Mouse (Mus musculus): Measurements from ENCODE around the gene Fblim1.

The Fblim1 gene

GRCm38 (mm10) chr4:141605861-141606260, at the start of gene Fblim1:
Fblim1 (minus strand) TSS chr4:141606096.
- DNase-seq (ENCODE audit: low spot score in 2 of 2): no peak

DNA sequence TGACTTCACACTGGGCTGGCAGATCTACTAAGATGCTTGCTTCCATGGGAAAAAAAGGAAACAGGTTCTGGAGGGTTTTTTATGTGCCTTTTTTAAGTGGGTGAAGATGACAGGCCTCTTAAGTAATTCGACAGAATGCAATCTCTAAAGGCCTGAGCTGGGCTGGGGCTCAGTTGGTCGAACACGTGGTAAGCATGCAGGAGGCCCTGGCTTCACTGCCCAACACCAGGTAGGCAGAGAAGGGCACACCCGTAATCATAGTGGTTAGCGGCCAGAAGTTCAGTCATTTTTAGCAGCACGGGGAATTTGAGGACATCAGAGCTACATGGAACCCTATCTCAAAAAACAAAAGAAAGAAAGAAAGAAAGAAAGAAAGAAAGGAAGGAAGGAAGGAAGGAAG, 48.6 kb upstream of the Fblim1 start:
- DNase-seq (ENCODE audit: low spot score in 2 of 2): no peak

- DNase-seq (ENCODE audit: low spot score in 2 of 2): no peak
These were observed 47.9 kb upstream of the Fblim1 start for GRCm38 (mm10) chr4:141653813-141654212.

DNA sequence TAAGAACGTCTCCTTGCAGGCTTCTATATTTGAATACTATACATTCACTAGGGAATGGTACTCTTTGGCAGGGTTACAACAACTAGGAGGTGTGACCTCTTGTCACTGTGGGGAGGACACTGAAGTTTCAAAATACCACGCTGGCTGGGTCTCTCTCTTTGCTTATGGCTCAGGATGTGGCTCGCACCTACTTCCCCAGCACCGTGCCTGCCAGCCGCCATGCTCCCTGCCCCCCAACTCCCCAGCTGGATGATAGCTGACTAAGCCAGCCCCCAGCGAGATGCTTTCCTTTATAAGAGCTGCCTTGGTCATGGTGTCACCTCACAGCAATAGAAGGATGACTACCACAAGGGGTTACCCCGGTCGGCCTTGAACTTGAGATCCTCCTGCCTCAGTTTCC, 47.1 kb upstream of the Fblim1 start:
- DNase-seq (ENCODE audit: low spot score in 2 of 2): no peak

- no peak for DNase-seq (ENCODE audit: low spot score in 2 of 2)
These were observed 46.0 kb upstream of the Fblim1 start for GRCm38 (mm10) chr4:141651944-141652343.

- no peak for DNase-seq (ENCODE audit: low spot score in 2 of 2)
These were observed 45.4 kb upstream of the Fblim1 start for GRCm38 (mm10) chr4:141651286-141651685.

- no peak for DNase-seq (ENCODE audit: low spot score in 2 of 2)
These were observed 43.3 kb upstream of the Fblim1 start for GRCm38 (mm10) chr4:141649244-141649643.

GRCm38 (mm10) chr4:141648262-141648661, 42.4 kb upstream of the Fblim1 start:
- DNase-seq (ENCODE audit: low spot score in 2 of 2): no peak

- DNase-seq (ENCODE audit: low spot score in 2 of 2): no peak
These were observed 41.3 kb upstream of the Fblim1 start for GRCm38 (mm10) chr4:141647187-141647586.

DNA sequence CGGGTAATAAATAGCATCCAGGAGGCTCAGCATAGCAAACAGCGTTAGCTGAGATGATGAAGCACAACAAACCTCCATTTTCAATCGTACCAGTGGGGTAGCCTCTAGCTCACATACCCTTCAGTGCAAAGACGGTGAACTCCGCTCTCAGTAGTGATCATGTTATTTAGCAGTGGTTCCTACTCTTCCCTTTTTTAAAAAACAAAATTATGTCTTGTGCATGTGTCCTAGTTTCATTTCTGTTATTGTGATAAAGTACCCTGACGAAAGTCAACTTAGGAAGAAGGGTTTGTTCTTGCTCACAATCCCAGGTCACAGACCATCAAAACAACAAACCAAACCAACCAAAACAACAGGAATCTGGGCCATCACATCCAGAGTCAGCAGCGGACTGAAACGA, 40.1 kb upstream of the Fblim1 start:
- no peak for DNase-seq (ENCODE audit: low spot score in 2 of 2)

GRCm38 (mm10) chr4:141643118-141643855, 37.4 kb upstream of the Fblim1 start:
- DNase-seq (ENCODE audit: low spot score in 2 of 2): no peak

DNA sequence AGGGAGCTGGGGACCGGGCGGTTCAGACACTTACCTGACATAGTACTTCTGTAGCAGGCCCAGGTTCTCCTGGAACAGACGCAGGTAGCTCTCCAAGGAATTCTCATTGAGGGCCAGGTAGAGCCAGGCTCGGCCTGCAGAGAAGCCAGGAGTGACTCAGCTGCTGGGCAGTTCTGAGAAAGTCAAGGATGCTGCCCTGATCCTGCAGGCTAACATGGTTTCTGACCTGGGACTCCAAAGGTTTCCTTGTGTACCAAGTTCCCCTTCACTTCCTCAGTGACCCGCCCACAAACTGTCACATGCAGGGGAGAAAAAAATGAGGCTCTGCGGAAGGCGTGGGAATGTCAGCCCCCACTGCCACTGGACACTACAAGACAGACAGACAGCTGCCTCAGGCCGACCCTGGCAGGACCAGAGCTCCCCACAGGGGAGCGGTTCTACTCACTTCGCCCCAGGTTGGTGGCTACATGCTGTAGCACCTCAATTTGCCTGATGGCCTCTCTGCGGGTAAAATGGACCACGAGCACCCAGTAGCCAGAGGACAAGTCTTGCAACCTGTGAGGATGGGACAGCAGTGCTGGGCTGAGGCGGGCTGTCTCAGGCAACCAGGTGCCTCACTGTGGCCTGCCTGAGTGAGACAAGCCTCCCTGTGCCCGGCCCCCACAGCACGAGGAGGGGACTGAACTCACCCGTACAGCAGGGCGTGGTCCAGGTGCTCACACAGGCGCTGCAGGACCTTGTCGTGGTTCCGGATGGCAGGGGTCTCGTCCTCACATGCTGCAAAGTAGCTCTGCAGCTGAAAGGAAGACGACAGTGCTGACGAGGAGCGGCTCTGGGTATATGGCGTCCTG, 36.3 kb upstream of the Fblim1 start:
- no peak for DNase-seq (ENCODE audit: low spot score in 2 of 2)

GRCm38 (mm10) chr4:141641353-141641771, 35.5 kb upstream of the Fblim1 start:
- DNase-seq (ENCODE audit: low spot score in 2 of 2): no peak

DNA sequence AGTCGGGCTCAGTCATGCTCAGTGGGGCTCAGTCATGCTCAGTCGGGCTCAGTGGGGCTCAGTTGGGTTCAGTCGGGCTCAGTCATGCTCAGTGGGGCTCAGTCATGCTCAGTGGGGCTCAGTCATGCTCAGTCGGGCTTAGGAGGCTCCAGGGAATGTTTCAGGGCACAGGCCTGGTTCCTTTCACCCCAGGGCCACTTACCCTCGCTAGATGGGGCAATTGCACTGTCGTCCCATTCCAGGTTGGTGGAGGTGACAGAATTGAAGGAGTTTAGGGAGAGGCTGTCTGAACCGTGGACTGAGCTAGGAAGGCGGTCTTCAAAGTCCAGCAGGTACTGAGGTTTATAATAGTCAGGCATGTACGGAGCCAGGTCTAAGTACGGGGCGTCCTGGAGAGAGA, 33.6 kb upstream of the Fblim1 start:
- DNase-seq (ENCODE audit: low spot score in 2 of 2): no peak

GRCm38 (mm10) chr4:141636693-141637092, 30.8 kb upstream of the Fblim1 start:
- DNase-seq (ENCODE audit: low spot score in 2 of 2): no peak

DNA sequence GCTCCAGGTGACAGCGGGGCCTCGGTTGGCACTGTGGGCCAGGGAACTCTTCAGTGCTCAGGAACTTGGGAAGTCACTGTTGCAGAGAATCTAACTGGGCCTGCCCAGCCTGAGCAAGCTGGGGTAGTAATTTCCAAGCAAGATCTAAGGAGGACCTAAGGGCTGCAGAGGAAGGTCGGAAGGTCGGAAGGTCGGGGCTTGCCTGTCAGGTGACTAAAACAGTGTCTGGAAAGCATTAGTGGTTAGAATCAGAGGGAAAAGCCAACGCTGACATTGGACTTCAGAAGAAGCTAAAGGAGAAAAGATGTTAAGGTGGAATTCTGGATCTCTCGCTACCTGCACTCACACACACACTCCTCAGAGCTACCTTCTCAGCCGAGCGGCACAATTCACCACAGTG, 30.1 kb upstream of the Fblim1 start:
- no peak for DNase-seq (ENCODE audit: low spot score in 2 of 2)

DNA sequence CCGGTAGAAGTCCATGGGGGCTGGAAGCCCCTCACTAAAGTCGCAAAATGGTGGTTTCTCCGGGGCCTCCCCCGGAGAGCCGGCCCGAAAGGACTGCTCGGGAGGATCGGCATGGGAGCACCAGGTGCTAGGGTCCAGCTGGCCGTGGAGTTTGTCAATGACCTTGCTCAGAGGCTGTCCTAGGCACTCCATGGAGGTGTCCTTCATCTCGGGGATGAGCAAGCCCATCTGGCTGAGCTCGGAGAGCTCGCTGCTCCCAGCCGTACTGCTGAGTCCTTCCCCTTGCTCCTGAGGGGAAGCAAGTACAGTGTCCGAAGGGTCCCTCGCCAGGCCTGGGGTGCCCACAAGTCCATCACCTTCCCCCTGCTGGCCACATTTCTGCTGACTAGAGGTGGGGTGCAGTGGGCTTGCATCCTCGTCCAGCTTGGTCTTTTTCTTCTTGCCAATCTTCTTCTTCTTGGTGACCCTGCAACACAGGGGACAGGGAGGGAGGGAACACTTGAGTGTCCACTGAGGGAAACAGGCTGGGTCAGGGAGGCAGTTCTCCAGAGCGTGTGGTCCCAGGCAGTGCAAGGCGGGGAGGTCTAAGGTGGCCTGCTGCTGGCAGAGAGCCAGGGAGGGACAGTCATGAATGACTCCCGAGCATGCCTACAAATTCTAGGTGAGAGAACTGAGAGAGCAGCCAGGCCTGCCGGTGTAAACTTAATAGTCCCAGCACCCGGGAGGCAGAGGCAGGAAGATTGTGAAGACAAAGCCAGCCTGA, 26.4 kb upstream of the Fblim1 start:
- DNase-seq (ENCODE audit: low spot score in 2 of 2): no peak

GRCm38 (mm10) chr4:141631250-141631649, 25.4 kb upstream of the Fblim1 start:
- DNase-seq (ENCODE audit: low spot score in 2 of 2): no peak

GRCm38 (mm10) chr4:141630021-141630420, 24.1 kb upstream of the Fblim1 start:
- DNase-seq (ENCODE audit: low spot score in 2 of 2): no peak

- no peak for DNase-seq (ENCODE audit: low spot score in 2 of 2)
These were observed 22.8 kb upstream of the Fblim1 start for GRCm38 (mm10) chr4:141628661-141629060.

DNA sequence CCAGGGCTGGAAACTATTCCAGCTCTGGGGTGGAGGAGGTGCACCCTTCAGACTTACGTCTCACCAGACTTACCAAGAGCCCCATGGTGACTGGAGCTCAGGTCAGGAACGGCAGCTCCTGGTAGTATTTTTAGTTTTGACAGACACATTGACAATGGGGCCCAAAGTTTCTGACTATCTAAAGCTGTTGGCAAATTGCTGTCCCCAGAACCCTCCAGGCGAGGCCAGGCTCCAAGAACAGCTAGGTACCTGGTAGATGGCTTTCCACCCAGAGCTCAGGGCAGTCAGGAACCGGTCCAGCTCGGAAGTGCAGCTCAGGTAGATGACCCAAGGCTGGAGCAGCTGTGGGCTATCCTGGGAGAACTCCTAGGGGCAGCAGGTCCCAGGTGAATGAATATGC, 21.6 kb upstream of the Fblim1 start:
- no peak for DNase-seq (ENCODE audit: low spot score in 2 of 2)
